Mouse (Mus musculus) liver, embryonic 11.5 days (tissue): ENCODE results near the gene 1700024G13Rik. TPM values are rescaled to one million over a fixed set of nuclear protein-coding genes. Genes with fewer than 3 reads are reported as not detected.

Experiments used
- ATAC-seq: fragments of 200-750 bp; cut with Nextera tagmentation; replicated peaks from 2 replicates; pipeline ENCODE4 v1.8.0; 2017; ENCODE audit warnings: moderate number of reproducible peaks, mild to moderate bottlenecking, moderate TSS enrichment, moderate library complexity; ENCODE audit not compliant: low FRiP score
- DNase-seq: peaks from one replicate; pipeline ENCODE4 v3.0.0-alpha.2; 2017; ENCODE audit warnings: low spot score
- H3K27ac ChIP-seq: fragments of 300-500 bp; sonication (generic); 2 replicates; pipeline ENCODE4 v1.5.1; 2014; ENCODE audit warnings: mild to moderate bottlenecking, low read depth, low read length, control low read depth
- H3K27me3 ChIP-seq: fragments of 300-500 bp; sonication (generic); replicated peaks from 2 replicates; pipeline ENCODE4 v1.6.1; 2014; ENCODE audit warnings: low read length, mixed read lengths; ENCODE audit not compliant: control insufficient read depth, insufficient read depth
- H3K36me3 ChIP-seq: fragments of 300-500 bp; sonication (generic); 2 replicates; pipeline ENCODE4 v1.6.1; 2014; ENCODE audit warnings: mild to moderate bottlenecking, low read length, moderate library complexity, mixed read lengths; ENCODE audit not compliant: control insufficient read depth, insufficient read depth
- H3K4me1 ChIP-seq: fragments of 300-500 bp; sonication (generic); replicated peaks from 2 replicates; pipeline ENCODE4 v1.6.1; 2014; ENCODE audit warnings: low read length, mixed read lengths; ENCODE audit not compliant: control insufficient read depth, insufficient read depth
- H3K4me2 ChIP-seq: fragments of 300-500 bp; sonication (generic); 2 replicates; pipeline ENCODE4 v1.6.1; 2014; ENCODE audit warnings: mild to moderate bottlenecking, control low read depth, moderate library complexity
- H3K4me3 ChIP-seq: fragments of 300-500 bp; sonication (generic); 2 replicates; pipeline ENCODE4 v1.5.1; 2014; ENCODE audit warnings: low read depth, low read length, control low read depth
- H3K9ac ChIP-seq: fragments of 300-500 bp; sonication (generic); 2 replicates; pipeline ENCODE4 v1.6.1; 2014; ENCODE audit warnings: low read depth, low read length, control low read depth
- H3K9me3 ChIP-seq: fragments of 300-500 bp; sonication (generic); 2 replicates; pipeline ENCODE4 v1.6.1; 2016; ENCODE audit warnings: low read length, inconsistent platforms, mixed read lengths; ENCODE audit not compliant: control insufficient read depth
- WGBS: fragments of 180-500 bp; shearing (Covaris S2); extraction: QIAGEN DNeasy Blood & Tissue Kit; methylation state at CpG from one replicate; pipeline ENCODE4 v1.1.7; 2014; 5-methylcytosine and 5-hydroxymethylcytosine counted together
- polyA plus RNA-seq: library from polyadenylated mRNA; unstranded; fragments of >200 nt; fragmentation: Nextera tagmentation; extraction: Ambion mirVana; gene quantifications from 2 replicates; pipeline ENCODE4 v1.2.1, GENCODE M21; 2014

Gene 1700024G13Rik
- polyA plus RNA-seq, 1 experiment from 2014 or later: not detected

DNA sequence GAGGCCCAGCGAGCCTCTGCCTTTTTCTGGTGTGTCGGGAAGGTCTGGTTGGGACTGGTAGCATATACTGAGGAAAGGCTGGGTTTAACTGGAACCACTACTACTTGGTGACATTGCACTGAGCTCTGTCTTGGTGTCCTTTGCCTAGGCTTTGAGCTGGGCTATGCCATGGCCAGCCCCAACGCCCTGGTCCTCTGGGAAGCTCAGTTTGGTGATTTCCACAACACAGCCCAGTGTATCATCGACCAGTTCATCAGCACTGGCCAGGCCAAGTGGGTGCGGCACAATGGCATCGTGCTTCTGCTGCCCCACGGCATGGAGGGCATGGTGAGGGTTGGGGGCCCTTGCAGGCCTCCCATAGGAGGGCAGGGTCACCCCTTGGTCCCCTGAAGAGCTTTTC, 44.0 kb downstream of the 1700024G13Rik start:
- H3K4me2 ChIP-seq: no peak overlapping the region

DNA sequence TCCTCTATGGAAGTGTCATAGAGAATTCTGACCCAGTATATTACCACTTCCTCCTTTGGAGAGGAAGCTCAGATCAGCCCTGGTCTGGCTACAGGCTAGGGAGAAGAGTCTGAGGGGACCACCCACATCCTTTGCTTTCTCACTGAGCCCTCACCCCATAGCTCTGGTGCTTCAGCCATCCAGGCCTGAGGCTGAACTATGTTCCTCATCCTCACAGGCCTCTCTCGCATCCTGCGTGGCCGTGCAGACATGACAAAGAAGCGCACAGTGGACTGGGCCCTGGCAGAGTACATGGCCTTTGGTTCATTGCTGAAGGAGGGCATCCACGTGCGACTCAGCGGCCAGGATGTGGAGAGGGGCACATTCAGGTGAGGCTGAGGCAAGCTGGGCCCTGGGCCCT, 46.4 kb downstream of the 1700024G13Rik start:
- no peak overlapping the region for H3K27ac ChIP-seq
- H3K4me3 ChIP-seq: no peak overlapping the region
- ATAC-seq: no peak
- no peaks in the 10 kb centered on the region for H3K4me1 ChIP-seq
- no peak for DNase-seq
- no peaks in the 10 kb centered on the region for H3K27me3 ChIP-seq
- no peak overlapping the region for H3K9ac ChIP-seq
- no peaks in the 10 kb centered on the region for H3K9me3 ChIP-seq
- H3K36me3 ChIP-seq: no peaks in the 10 kb centered on the region
- WGBS: 88% methylated on average over 7 of the region's 7 CpGs
- no peak overlapping the region for H3K4me2 ChIP-seq

More for the DNA sequence above, 44.0 kb downstream of the 1700024G13Rik start:
- no peaks in the 10 kb centered on the region for H3K36me3 ChIP-seq
- H3K27me3 ChIP-seq: no peaks in the 10 kb centered on the region
- 78% methylated on average over 7 of the region's 7 CpGs for WGBS
- H3K27ac ChIP-seq: no peak overlapping the region
- H3K9me3 ChIP-seq: no peaks in the 10 kb centered on the region
- no peak overlapping the region for H3K9ac ChIP-seq
- DNase-seq (no peak), ATAC-seq (no peak)
- H3K4me1 ChIP-seq: no peaks in the 10 kb centered on the region
- no peak overlapping the region for H3K4me3 ChIP-seq

DNA sequence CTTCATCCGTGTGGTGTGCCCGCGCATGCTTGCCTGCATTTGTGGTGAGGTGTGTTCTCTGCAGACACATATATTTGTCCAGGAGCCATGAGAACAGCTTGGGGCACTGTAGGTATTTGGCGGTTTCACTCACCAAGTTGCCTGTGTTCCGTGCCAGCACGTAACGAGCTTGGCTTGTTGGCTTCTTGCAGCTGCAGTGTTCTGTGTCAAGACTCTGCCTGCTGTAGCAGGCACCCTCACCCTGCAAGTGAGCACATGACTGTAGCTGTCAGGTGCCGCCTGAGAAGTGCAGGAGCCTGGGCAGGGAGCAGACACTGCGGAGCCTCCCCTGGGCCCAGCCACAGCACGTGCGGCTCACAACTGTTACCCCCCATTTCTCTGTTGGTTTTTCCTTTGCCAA, 51.6 kb downstream of the 1700024G13Rik start:
- Histone ChIP-seq H3K4me1 (no peaks in the 10 kb centered on the region), H3K4me3 (no peak overlapping the region), H3K9ac (no peak overlapping the region), H3K9me3 (no peaks in the 10 kb centered on the region), H3K27ac (no peak overlapping the region), H3K4me2 (no peak overlapping the region), H3K36me3 (no peaks in the 10 kb centered on the region), H3K27me3 (no peaks in the 10 kb centered on the region)
- DNase-seq: no peak
- 80% methylated on average over 11 of the region's 11 CpGs for WGBS
- ATAC-seq: no peak

DNA sequence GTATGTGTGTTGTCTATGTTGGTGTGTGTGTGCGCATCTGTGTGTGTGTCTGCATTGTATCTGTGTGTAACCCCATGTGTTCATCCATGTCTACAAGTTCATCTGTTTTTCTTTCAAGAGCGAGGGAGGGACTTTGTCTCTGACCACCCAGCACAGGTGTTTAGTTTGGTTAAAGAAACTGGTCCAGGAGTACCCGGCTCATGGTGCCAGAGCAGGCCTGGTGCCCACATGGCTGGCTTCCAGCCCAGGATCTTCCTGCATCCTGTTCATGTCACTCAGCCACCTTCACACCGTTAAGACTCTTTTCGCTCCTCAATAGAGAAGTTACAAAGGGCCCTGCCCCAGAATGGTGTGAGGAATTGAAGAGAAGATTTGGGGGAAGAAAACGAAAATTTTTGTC, 52.2 kb downstream of the 1700024G13Rik start:
- Histone ChIP-seq H3K9me3 (no peaks in the 10 kb centered on the region), H3K27ac (no peak overlapping the region), H3K36me3 (no peaks in the 10 kb centered on the region), H3K27me3 (no peaks in the 10 kb centered on the region), H3K4me3 (no peak overlapping the region), H3K4me1 (no peaks in the 10 kb centered on the region), H3K4me2 (no peak overlapping the region), H3K9ac (no peak overlapping the region)
- no peak for DNase-seq
- 76% methylated on average over 6 of the region's 6 CpGs for WGBS
- no peak for ATAC-seq

DNA sequence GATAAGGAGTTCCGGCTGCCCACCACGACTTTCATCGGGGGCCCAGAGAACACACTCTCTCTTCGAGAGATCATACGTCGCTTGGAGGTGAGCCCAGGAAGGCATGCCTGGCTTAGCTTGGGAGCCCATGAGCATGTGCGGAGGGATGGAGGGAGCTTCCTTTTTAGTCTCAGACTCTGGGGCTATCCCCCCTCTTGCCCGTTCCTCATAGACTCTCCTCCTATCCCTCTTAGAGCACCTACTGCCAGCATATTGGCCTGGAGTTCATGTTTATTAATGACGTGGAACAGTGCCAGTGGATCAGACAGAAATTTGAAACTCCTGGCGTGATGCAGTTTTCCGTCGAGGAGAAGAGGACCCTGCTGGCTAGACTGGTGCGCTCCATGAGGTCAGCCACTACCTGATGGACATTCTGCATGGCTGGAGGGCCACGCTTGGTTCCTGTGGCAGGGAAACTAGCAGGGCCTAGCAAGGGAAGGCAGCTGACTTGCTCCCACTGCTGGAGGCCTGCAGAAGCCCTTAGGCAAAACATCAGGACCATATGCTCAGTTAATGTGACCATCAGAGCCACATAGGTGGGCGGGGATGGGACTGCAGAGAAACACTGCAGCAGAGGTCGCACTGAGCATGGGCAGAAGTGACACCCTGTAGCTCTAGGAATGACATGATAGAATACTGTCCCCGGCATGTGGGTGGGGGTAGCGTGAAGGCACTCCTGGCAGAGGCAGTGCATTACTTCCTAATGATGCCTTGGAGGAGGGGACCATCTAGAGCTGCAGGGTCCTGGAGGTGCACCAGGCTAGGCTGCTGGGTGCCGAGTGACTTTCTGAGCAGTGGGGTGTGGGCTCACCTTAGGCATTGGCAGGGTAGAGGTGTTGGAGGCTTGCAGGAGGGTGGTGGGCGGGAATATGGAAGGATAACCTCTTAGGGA, 55.4 kb downstream of the 1700024G13Rik start:
- Histone ChIP-seq H3K9ac (no peak overlapping the region), H3K4me1 (no peaks in the 10 kb centered on the region), H3K27ac (no peak overlapping the region), H3K4me3 (no peak overlapping the region), H3K36me3 (no peaks in the 10 kb centered on the region), H3K27me3 (no peaks in the 10 kb centered on the region), H3K4me2 (no peak overlapping the region), H3K9me3 (no peaks in the 10 kb centered on the region)
- ATAC-seq (no peak), DNase-seq (no peak)
- WGBS: 82% methylated on average over 20 of the region's 20 CpGs

DNA sequence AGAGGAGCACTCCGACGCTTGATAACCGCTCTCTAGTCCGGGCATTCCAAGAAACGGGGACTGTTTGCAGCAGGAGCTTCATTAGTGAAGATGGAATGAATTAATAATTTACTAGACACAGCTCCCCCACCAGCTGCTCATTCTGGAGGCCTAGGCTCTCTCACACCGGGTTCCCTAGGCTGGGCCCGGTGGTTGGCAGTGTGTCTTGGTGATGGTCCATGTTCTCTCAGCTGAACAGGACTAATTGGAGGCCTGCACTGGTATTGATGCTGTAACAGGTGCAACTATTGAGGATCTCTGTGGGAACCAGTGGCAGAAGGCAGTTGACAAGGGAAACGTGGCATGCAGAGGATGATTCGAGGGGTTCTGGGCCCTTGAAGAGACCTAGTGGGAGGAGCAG, 60.8 kb downstream of the 1700024G13Rik start:
- Histone ChIP-seq H3K36me3 (no peaks in the 10 kb centered on the region), H3K27ac (no peak overlapping the region), H3K9me3 (no peaks in the 10 kb centered on the region), H3K4me3 (no peak overlapping the region), H3K9ac (no peak overlapping the region), H3K4me1 (no peaks in the 10 kb centered on the region), H3K27me3 (no peaks in the 10 kb centered on the region; the same call in 1 of the 2 replicates), H3K4me2 (no peak overlapping the region)
- ATAC-seq (no peak), DNase-seq (no peak)
- WGBS: 88% methylated on average over 9 of the region's 9 CpGs

Other genes starting within 250 kb of the 1700024G13Rik start
- 0.38 TPM in 1 of 2 replicates, not detected in the other for gene Msmb, start 246.4 kb downstream of the 1700024G13Rik start, polyA plus RNA-seq
- 172 and 197 TPM in 2 replicates for gene Ncoa4, start 228.5 kb downstream of the 1700024G13Rik start, polyA plus RNA-seq
- 425 and 431 TPM in 2 replicates for gene Timm23, start 186.5 kb downstream of the 1700024G13Rik start, polyA plus RNA-seq
- gene Parg, start 186.4 kb downstream of the 1700024G13Rik start, polyA plus RNA-seq: 37.2 and 41.3 TPM in 2 replicates
- 6.1 and 7.2 TPM in 2 replicates for gene Ogdhl, start 66.4 kb downstream of the 1700024G13Rik start, polyA plus RNA-seq
- 0.14 and 0.22 TPM in 2 replicates for gene Slc18a3, start 76.5 kb upstream of the 1700024G13Rik start, polyA plus RNA-seq
- gene Chat, start 77.6 kb upstream of the 1700024G13Rik start, polyA plus RNA-seq: not detected in 2 replicates
- gene Ercc6, start 125.1 kb upstream of the 1700024G13Rik start, polyA plus RNA-seq: 15.0 and 18.8 TPM in 2 replicates
- gene Prrxl1, start 211.0 kb upstream of the 1700024G13Rik start, polyA plus RNA-seq: not detected in 2 replicates